Mouse (Mus musculus): ENCODE measurements around the gene Pheta2. TPM values are rescaled to one million over a fixed set of nuclear protein-coding genes. Genes with fewer than 3 reads are reported as not detected.

Pheta2 gene
- polyA plus RNA-seq, 1 experiment = 1.8 TPM

GRCm38 (mm10) chr15:82341036-82341501 is 2.3 kb downstream of the Pheta2 start:
- peaks cover 88% of the 10 kb centered on the region for H3K4me1 ChIP-seq (ENCODE audit: control insufficient read depth)
- H3K9me3 ChIP-seq (ENCODE audit: control insufficient read depth, low read length) = peaks cover 2% of the 10 kb centered on the region; the same call in 1 of the 2 replicates
- H3K36me3 ChIP-seq (ENCODE audit: control insufficient read depth) = peaks cover 51% of the 10 kb centered on the region
- peak overlapping the region; percentile 91 for H3K4me3 ChIP-seq (replicated peaks)
- TF ChIP-seq TAL1 (IDR thresholded peaks at IDR 0.05; ENCODE audit: low read length) (no peak), GATA1 (IDR thresholded peaks at IDR 0.05; ENCODE audit: low read length) (no peak)
- H3K27me3 ChIP-seq (ENCODE audit: control insufficient read depth) = no peaks in the 10 kb centered on the region

DNA sequence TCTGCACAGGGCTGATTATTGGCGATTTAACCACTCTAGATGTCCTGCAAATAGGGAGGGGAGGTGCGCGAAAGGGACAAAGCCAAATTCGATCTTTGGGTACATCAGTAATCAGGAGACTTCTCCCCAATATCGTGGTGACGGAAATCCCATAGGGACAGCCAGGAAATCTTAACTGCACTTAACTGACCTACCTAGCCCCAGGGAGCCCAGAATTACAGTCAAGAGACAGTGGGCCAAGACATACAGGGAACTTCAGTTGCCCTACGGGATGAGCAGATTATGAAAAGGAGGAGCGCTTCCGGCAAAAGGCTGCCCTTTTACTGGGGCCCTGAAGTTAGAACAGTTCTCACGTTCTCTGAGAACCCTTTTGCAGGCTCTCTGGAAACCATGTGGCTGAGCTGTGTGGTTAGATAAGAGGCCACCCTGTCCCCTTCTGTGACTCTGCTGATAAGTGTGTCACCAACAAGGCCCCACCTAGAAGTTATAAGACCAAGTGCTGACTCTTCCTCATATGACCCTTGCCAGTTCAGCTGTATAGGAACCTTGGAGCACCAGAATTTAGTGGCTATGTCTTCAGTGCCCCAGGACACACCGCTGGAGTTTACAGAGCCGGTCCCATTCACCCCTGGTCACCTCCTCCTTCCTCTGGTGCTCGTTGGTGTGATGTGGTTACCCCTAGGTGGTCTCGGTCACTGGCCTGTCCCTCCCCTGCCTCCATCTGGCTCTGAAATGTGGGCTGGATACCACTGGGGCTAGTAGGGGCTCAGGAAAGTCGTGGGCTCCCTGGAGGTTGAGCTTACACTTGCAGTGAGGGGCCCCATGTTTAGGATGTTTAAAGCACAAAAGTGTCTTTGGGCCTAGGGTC is 3.2 kb downstream of the Pheta2 start:
- peak; percentile 80 for TF ChIP-seq TAL1 (IDR thresholded peaks at IDR 0.05; ENCODE audit: low read length)
- TF ChIP-seq GATA1 (IDR thresholded peaks at IDR 0.05; ENCODE audit: low read length) = peak; percentile 89
- no peaks in the 10 kb centered on the region for H3K27me3 ChIP-seq (ENCODE audit: control insufficient read depth)
- peaks cover 2% of the 10 kb centered on the region; the same call in 1 of the 2 replicates for H3K9me3 ChIP-seq (ENCODE audit: control insufficient read depth, low read length)
- peaks cover 87% of the 10 kb centered on the region for H3K4me1 ChIP-seq (ENCODE audit: control insufficient read depth)
- H3K36me3 ChIP-seq (ENCODE audit: control insufficient read depth) = peaks cover 45% of the 10 kb centered on the region
- H3K4me3 ChIP-seq (replicated peaks) = peak overlapping the region; percentile 91

DNA sequence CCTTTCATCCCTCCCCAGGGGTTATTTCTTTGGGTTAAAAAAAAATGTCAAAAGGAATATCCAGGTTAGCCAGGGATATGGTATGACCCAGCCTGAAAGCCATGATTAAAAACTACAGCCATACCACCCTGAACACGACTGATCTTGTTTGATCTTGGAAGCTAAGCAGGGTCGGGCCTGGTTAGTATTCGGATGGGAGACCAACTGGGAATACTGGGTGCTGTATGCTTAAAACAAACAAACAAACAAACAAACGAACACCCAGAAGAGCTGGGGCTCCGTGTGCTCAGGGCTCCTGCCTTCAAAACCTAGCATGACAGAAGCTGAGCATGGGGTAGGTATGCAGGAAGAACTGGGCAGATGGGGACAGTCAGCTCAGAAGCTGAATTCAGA is 3.8 kb downstream of the Pheta2 start:
- Histone ChIP-seq H3K9me3 (ENCODE audit: control insufficient read depth, low read length) (peaks cover 2% of the 10 kb centered on the region; the same call in 1 of the 2 replicates), H3K27me3 (ENCODE audit: control insufficient read depth) (no peaks in the 10 kb centered on the region), H3K4me1 (ENCODE audit: control insufficient read depth) (peaks cover 87% of the 10 kb centered on the region), H3K4me3 (replicated peaks) (peak overlapping the region; percentile 91), H3K36me3 (ENCODE audit: control insufficient read depth) (peaks cover 47% of the 10 kb centered on the region)
- TF ChIP-seq TAL1 (IDR thresholded peaks at IDR 0.05; ENCODE audit: low read length) (no peak), GATA1 (IDR thresholded peaks at IDR 0.05; ENCODE audit: low read length) (no peak)

- Histone ChIP-seq H3K9me3 (ENCODE audit: control insufficient read depth, low read length) (peaks cover 2% of the 10 kb centered on the region; the same call in 1 of the 2 replicates), H3K36me3 (ENCODE audit: control insufficient read depth) (peaks cover 58% of the 10 kb centered on the region), H3K4me3 (replicated peaks) (peak overlapping the region; percentile 91), H3K27me3 (ENCODE audit: control insufficient read depth) (no peaks in the 10 kb centered on the region), H3K4me1 (ENCODE audit: control insufficient read depth) (peaks cover 88% of the 10 kb centered on the region)
- no peak for TF ChIP-seq TAL1 (IDR thresholded peaks at IDR 0.05; ENCODE audit: low read length)
- no peak for TF ChIP-seq GATA1 (IDR thresholded peaks at IDR 0.05; ENCODE audit: low read length)
Observed at GRCm38 (mm10) chr15:82343368-82344287, 4.9 kb downstream of the Pheta2 start.

GRCm38 (mm10) chr15:82344971-82345370 is 6.2 kb downstream of the Pheta2 start:
- Histone ChIP-seq H3K27me3 (ENCODE audit: control insufficient read depth) (no peaks in the 10 kb centered on the region), H3K4me3 (replicated peaks) (peak overlapping the region; percentile 91), H3K9me3 (ENCODE audit: control insufficient read depth, low read length) (peaks cover 2% of the 10 kb centered on the region; the same call in 1 of the 2 replicates), H3K4me1 (ENCODE audit: control insufficient read depth) (peaks cover 83% of the 10 kb centered on the region), H3K36me3 (ENCODE audit: control insufficient read depth) (peaks cover 71% of the 10 kb centered on the region)
- TF ChIP-seq GATA1 (IDR thresholded peaks at IDR 0.05; ENCODE audit: low read length) (no peak), TAL1 (IDR thresholded peaks at IDR 0.05; ENCODE audit: low read length) (no peak)

DNA sequence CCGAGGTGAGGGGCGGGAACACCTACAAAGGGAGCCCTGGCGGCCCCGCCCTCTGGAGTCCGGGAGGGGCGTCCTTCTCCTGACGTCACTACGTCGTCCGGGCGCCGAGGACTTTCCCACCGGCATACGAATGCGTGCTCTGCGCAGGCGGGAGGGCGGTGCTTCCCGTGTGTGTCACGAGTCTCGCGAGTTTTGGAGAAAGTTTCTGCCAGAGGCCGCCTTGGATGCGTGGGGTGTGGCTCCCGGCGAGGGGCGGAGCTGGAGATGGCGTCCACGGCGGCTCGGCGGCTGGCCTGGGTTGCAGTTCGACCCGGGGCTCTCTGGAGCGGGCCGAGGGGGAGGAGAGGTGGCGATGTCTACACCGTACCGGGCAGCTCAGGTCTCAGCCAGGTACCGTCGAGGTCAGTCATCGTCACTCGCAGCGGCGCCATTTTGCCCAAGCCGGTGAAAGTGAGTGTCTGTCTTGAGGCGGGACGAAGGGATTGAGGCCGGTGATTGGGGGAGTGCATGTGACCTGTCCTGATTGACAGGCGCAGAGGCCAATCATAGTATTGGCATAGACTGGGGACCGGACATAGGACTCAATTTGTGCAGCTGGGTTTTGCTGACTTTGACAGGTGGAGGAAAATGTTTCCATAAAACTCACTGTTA is 7.2 kb downstream of the Pheta2 start:
- peak overlapping the region; percentile 91 for H3K4me3 ChIP-seq (replicated peaks)
- H3K4me1 ChIP-seq (ENCODE audit: control insufficient read depth) = peaks cover 81% of the 10 kb centered on the region
- H3K36me3 ChIP-seq (ENCODE audit: control insufficient read depth) = peaks cover 81% of the 10 kb centered on the region
- no peak for TF ChIP-seq GATA1 (IDR thresholded peaks at IDR 0.05; ENCODE audit: low read length)
- no peak for TF ChIP-seq TAL1 (IDR thresholded peaks at IDR 0.05; ENCODE audit: low read length)
- peaks cover 2% of the 10 kb centered on the region; the same call in 1 of the 2 replicates for H3K9me3 ChIP-seq (ENCODE audit: control insufficient read depth, low read length)
- H3K27me3 ChIP-seq (ENCODE audit: control insufficient read depth) = no peaks in the 10 kb centered on the region

DNA sequence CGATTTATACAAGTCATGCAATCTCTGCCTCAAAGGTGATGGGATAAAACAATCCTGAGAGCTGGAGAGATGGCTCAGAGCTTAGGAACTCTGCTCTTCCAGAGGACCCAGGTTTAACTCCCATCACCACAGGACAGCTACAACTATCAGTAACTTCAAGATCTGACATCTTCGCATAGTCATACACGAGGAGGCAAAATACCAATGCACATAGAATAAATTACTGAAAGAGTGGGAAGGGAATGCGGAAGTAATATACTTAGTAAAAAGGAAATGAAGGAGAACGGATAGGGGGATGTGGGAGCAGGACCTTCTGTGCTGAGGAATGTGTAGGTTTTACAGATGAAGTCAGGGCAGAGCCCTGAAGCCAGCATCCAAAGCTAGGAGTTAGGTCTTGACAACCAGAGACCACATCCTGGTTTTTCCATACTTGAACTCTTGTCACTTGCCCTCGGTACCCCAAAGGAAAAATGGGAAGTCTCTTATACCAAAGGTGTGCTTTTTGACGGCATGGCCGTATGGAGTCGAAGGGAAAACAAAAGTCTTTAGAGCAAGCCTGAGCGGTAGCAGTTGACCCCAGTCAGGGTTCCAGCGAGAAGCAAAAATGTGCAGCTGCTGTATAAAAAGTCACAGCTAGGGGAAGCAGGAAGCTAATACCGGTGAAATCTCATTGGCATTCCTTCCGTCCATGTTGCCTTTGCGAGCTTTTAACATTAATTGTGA is 8.0 kb downstream of the Pheta2 start:
- H3K4me1 ChIP-seq (ENCODE audit: control insufficient read depth) = peaks cover 81% of the 10 kb centered on the region
- TF ChIP-seq GATA1 (IDR thresholded peaks at IDR 0.05; ENCODE audit: low read length) = no peak
- TF ChIP-seq TAL1 (IDR thresholded peaks at IDR 0.05; ENCODE audit: low read length) = no peak
- H3K9me3 ChIP-seq (ENCODE audit: control insufficient read depth, low read length) = peaks cover 2% of the 10 kb centered on the region; the same call in 1 of the 2 replicates
- peak overlapping the region; percentile 91 for H3K4me3 ChIP-seq (replicated peaks)
- H3K36me3 ChIP-seq (ENCODE audit: control insufficient read depth) = peaks cover 88% of the 10 kb centered on the region
- no peaks in the 10 kb centered on the region for H3K27me3 ChIP-seq (ENCODE audit: control insufficient read depth)

DNA sequence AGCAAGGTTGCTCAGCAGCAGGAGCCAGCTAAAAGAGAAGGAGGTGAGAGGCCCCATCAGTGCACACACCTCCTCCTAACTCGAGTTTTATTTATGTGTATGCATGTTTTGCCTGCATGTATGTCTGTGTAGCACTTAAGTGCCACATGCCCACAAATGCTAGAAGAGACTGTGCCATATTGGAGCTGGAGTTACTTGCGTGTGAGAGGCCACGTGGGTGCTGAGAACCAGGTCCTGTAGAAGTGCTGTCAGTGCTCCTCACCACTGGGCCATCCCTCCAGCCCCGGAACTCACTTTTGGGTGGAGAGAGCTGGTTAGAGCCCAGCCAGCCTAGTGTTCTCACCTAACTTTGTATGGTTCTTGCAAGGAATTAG is 8.5 kb downstream of the Pheta2 start:
- H3K4me1 ChIP-seq (ENCODE audit: control insufficient read depth) = peaks cover 81% of the 10 kb centered on the region
- TF ChIP-seq GATA1 (IDR thresholded peaks at IDR 0.05; ENCODE audit: low read length) (no peak), TAL1 (IDR thresholded peaks at IDR 0.05; ENCODE audit: low read length) (no peak)
- H3K9me3 ChIP-seq (ENCODE audit: control insufficient read depth, low read length) = peaks cover 2% of the 10 kb centered on the region; the same call in 1 of the 2 replicates
- peaks cover 88% of the 10 kb centered on the region for H3K36me3 ChIP-seq (ENCODE audit: control insufficient read depth)
- H3K4me3 ChIP-seq (replicated peaks) = peak overlapping the region; percentile 91
- no peaks in the 10 kb centered on the region for H3K27me3 ChIP-seq (ENCODE audit: control insufficient read depth)

All from erythroblast, embryonic 14.5 days (primary cell).